Mouse (Mus musculus): ENCODE results near the gene Stac3.

Stac3 gene

DNA sequence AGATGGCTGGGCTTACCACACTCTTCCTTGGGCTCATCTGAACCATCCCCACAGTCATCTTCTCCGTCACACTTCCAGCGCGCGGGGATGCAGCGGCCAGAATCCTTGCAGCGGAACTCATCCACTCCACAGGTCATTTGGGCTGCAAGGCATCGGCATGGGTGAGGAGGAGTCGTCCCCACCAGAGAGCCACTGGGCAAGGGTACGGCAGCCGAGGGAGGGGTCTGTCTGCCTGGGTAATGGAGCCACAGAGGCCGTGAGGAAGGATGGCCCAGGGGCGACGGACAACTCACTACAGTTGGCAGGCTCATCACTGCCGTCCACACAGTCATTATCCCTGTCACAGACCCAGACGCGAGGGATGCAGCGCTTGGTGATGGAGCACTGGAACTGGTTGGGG, 48.4 kb downstream of the Stac3 start:
- ChIA-PET POLR2A (interaction anchor here in 3 of 4 experiments (0.7 to 1.5 kb wide), 5 partner anchors 7 to 50 kb away, joined by 3 to 4 read pairs (median 3); no protein-coding TSS in a partner anchor), CTCF (interaction anchor here in 3 of 4 experiments (1.0 to 1.8 kb wide), 6 partner anchors 12 to 41 kb away, joined by 3 to 12 read pairs (median 4); no protein-coding TSS in a partner anchor)

DNA sequence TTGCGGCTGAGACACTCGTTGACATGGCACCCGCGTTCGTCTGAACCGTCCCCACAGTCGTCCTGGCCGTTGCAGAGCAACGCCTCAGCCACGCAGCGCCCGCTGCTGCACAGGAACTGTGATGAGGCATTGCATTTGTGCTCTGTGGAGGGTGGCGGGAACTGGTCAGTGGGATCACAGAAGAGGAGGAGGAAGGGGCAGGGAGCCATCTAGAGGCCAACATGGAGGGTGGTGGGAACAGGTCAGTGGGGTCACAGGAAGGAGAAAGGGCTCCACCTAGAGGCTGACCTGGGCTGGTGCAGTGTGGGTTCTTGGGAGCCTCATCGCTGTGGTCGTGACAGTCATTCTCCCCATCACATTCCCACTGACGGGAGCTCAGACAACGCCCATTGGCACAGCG, 54.2 kb downstream of the Stac3 start:
- ChIA-PET POLR2A (interaction anchor here in 3 of 4 experiments (0.7 to 2.1 kb wide), 12 partner anchors 8 to 87 kb away, joined by 3 to 7 read pairs (median 3); partner anchors contain the start of genes Ndufa4l2 (in 2 of the 3) and Stat6 (in 1 of the 3)), CTCF (interaction anchor here (0.5 to 5.9 kb wide), 51 partner anchors 8 to 1354 kb away, joined by 3 to 84 read pairs (median 5); partner anchors contain the start of genes Ndufa4l2 (in 3 of the 4), Lrp1 (in 1 of the 4), Nab2 (in 1 of the 4) and Nxph4 (in 1 of the 4))

DNA sequence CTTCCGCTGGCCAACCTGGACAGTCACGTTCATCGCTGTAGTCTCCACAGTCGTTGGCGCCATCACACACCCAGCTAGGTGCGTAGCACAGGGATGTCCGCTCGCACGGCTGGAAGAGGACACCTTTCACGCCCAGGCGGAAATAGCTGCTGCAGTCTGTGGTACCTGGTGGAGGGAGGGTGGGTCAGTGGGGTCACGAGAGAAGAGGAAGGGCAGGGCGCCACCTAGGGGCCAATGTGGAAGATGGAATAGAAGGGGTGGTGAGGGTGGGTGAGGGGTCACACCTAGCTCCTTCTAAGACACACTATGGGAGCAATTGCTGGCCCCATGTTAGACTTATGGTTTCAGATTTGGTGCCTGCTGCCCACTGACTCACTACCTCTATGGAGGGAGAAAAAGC, 55.9 kb downstream of the Stac3 start:
- ChIA-PET CTCF (interaction anchor here (0.5 to 5.9 kb wide), 46 partner anchors 8 to 535 kb away, joined by 3 to 84 read pairs (median 4); partner anchors contain the start of genes Lrp1 (in 2 of the 4), Ndufa4l2 (in 2 of the 4), Nxph4 (in 1 of the 4) and Stat6 (in 1 of the 4)), POLR2A (interaction anchor here (0.6 to 1.7 kb wide), 24 partner anchors 8 to 526 kb away, joined by 3 to 13 read pairs (median 3); partner anchors contain the start of genes Stat6 (in 2 of the 4), Arhgap9 (in 1 of the 4), Atp5b (in 1 of the 4) and Ndufa4l2 (in 1 of the 4))

All from embryonic stem cell, embryonic (primary cell).